Mouse (Mus musculus) frontal cortex, postnatal 10 days (tissue): ENCODE data around the gene Kbtbd12.

Experiments used
- DNase-seq, 2 experiments: peaks; one replicate each; pipeline ENCODE4 v3.0.0; 2022; ENCODE audit warnings: low spot score in 2 of 2, mixed read lengths in 1 of 2

The Kbtbd12 gene

DNA sequence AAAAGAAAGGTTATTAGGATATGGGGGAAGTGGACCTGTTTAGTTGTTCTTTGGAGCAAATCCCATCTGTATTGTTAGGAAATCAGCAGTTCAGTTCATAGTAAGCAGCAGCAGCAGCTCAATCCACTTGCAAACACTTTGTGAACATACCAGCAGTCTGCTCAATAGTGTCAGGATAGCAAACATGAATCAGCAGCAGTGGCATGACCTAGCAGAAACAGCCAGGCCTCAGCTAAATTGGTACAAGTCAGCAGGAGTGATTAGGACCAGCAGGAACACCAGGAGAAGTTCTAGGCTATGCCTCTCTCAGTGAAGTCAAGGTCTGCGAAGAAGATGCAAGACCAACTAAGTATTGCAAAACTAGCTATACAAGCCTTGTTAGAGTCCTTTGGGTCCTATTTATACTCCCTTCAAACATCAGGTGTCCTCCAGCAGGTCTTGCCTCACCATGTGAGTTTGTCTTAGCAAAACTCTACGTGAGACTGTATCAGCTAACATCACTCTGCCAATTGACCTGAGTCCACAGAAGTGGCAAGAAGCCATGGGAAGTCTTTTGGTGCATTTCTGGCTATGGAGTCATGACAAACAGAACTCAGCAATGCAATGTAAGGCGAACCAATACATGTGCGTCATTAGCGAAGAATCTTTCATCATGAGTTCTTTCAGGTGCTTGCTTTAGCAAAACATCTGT is at the start of gene Kbtbd12:
Kbtbd12 (minus strand) TSS at position 340 of the 691 bp plus-strand sequence.
- DNase-seq: no peak

DNA sequence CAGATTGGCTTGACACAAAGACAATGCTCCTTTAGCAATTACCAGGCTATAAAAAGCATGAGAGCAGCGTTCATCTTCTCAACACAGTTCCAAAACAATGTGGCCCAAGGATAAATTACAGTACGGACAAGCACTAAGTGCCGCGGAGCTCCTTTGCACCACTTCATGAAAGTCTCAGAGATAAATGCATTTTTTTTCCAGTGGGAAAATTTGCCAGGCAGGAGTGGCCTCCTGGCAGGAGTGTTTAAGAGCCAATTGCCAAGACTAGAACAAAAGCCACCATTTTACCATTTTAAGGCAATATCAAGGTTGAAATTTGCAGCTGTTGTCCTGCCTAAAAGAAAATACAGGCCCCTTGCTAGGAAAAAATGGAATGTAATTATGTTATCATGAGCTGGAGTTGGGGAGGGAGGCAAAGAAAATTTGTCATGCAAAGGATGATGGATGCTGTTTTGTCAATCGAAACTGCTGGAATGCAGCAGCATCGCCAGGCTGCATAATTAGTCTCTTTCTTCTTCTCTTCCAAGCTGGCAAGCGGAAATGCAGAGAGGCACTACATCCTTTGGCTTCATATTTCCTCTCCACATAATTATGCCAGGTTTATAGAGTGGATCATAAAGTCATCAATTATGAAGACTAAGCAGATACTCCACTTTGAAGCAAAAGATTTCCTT is 45.8 kb upstream of the Kbtbd12 start:
- DNase-seq: no peak

DNA sequence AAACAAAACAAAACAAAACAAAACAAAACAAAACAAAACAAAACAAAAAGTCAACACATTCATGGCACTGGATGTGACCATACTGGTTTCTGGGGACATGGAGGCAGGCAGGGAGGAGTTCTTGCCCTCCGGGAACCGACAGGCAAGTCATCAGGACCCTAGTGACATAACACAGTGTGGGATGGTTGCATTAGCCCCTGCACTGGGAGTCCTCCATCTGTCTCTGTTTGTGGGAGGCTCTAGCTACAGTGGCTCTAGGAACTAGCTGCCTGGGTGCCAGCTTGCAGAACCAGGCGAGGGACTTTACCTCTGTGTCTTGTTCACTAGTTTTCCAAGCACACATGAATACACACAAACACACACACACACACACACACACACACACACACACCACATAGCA is 43.3 kb upstream of the Kbtbd12 start:
- no peak for DNase-seq

DNA sequence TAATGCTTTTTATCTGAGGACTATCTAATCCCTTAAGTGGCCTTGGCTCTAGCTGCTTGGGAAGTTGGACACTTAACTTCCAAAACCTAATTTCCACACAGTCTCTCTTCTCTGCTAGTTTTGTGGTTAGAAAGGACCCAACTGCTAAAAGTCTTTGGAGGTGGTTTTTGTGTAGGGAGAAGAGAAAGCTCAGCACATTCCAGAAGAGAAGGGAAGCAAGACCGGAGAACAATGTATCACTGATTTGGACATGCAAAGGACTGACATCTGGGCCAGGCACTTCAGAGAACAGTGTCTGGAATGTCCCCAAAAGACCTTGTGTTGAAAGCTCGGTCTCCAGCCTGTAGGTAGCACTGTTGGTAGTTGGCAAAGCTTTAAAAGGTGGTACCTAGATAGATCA is 40.0 kb upstream of the Kbtbd12 start:
- DNase-seq: no peak

DNA sequence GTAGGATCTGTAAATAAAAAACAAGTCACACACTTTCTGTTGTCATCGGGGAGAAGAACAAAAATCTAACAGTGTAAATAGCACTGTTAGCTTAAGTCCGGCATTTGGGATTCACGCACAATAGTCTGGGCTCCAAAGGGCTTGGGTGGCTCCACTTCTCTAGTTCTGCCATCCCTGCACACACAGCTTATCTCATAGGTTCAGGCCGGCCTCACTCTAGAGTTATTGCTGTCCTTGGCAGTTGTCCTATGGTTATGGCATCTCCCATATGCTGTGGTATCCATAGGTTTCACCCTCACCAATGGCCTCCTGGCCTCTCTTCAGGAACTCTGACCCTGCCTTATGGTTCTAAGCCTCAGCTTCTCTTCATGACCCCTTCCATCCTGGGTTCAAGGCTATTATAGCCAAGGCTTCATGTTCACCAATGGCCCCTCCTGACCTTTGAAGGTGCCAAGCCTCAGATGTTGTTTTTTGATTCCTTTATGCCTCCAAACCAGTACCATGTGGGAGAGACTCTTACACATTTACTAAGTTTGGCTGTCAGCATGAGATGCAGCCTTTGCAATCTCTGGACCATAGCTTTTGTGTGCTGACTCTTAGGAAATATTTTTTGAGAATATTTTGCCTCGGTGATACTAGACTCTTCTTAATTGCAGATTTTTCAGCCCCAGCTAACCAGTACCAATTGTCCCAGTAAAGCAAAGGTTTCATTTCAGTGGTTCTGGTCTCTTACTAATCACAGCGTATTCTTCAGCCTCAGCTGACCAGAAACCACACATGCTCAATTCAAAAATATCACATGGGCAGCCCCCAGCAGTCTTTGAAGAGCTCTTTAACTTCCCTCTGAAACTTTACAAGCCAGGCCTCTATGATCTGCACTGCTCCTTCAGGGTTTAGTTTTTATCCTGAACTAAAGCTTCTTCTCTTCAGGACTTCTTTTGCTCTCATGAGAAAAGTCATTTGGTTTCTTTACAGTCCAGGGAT is 39.3 kb upstream of the Kbtbd12 start:
- no peak for DNase-seq

DNA sequence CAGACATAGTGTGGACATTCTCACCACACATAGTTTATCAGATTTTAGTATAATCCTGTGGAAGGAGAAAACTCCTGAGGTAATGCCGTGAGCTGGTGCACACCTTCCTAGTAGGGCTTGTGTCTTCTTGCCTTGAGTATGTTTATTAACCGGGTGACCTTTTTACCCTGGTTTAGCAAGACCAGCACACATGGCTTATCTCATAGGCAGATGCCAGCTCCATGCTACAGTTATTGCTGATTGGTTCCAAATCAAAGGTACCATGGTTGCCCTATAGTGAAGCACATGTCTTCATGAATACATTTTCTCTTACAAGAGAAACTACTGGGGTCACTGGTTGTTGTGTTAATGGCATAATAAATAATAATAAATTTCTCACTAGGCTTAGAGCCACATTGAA is 38.1 kb upstream of the Kbtbd12 start:
- no peak for DNase-seq

DNA sequence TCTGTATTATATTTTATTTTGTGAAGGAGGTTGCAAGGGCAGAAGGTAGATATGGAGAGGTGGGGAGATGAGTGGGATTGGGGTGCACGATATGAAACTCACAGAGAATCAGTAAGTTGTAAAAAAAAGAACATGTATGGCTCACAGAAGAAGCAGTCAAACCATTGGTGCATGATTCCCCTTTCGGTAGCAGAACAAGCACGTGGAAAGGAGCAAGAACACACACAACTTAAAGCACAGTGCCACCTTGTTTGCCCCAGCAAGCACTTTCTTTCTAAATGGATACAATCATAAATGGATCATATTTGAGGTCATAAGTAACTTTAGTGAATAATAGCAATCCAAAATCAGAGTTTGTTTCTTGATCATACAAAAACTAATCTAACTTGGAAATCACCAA is 24.5 kb upstream of the Kbtbd12 start:
- DNase-seq: no peak

DNA sequence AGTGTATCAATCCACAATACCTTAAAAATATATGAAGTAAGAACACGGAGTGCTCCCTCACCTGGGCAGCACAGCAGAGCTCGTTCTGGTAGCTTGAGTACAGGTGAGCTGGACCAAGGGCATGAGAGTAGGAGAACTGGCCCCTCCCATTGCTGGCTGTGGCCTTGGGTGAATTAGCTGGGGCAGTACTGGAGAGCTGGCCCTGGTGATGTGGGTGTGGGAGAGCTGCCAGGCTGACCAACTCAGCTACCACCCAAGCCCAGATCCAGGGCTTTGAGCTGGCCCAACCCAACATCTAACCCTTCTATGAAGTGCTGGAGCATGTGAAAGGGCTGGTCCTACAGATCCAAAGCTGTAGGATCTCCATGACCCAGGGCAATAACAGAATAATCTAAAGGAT is 23.9 kb upstream of the Kbtbd12 start:
- DNase-seq: no peak

DNA sequence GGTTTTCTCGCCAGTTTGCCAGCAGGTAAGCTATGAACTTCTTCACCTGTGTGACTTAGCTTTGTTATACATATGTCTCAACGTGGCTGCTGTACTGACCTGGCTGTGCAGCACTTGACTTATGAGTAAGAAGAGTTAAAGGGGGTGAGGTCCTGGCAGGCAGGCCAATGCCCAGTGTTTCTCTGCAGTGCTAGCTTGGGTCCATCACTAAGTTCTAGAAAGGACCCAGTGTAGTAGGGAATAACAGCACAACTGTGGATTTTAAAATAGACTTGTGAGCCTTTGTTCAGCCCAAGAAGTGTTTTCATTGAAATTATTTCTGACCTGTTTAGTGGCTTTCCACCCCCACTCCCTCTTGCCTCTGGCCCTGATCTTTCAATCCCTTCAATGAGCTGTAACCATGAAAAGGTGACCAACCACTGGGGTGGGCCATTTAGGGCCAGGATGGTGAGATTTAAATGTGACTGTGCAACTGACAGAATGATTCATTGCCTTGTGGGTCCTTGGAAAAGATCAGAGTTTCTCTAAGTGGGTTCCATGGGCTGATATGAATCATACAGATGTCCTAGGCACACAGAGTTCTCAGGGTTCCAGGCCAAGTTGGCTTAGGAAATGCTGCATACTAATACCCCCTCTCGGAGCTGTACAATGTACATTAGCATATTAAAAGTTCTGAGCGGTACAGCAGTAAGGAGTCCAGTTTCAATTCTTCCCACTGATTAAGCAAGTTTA is 10.0 kb upstream of the Kbtbd12 start:
- DNase-seq: no peak

DNA sequence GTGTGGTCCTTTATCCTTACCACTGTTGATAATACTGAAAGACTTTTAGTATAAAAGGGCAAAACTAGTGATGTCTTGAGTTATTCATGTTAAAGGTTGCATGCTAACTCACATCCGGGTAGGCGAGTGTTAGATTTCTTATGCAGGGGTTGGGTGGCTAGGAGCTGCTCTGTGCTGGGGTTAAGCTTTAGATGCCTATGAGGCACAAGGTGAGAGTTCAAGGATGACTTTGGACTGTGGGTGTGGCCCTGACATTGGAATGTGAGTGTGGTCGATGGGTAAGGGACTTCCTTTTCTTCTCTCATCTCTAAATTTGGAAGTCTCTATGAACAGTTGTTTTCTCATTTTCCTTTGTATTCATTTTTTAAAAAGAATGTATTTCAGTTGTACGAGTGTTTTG is 7.0 kb upstream of the Kbtbd12 start:
- DNase-seq: no peak

DNA sequence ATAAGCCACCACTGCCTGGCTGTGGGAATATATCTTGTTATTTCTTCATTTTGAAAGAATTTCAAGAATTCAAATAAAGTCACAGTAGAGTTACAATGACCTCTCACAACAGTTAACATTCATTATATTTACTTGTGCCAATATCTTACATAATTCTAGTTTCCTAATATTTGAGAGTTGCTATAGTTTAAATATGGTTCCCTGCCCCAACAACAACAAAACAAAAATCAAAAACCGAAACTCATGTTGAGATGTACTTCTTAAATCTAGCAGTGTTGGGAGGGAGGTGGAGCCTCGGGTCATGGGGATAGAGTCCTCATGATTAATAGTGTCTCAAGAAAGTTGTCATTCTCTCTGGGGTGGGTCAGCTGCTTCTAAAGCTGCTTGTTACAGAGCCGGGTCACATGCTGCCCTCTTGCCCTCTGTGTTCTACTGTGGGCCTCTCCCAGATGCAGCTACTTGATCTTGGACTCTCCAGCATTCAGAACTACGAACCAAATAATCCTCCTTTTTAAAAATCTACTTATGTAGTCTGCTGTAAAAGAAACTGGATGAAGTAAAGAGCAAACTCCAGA is 3.7 kb upstream of the Kbtbd12 start:
- DNase-seq: no peak

DNA sequence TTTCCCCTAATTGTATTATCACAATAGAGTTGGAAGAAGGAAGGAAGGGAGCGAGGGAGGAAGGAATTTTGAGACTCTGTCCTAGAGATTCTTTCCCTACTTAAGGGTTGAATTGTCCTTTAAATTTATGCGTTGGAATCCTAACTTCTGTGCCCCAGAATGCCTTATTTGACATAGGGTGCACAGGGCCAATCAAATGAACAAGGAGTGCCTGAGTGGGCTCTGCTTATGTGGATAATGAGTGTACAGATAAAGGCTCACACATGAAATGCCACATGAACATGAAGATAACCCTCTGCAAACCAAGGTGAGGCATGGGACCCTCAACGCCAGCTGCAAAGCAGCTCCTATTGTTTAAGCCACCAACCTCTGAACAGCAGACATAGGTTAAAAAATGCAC is 2.6 kb upstream of the Kbtbd12 start:
- DNase-seq: no peak

DNA sequence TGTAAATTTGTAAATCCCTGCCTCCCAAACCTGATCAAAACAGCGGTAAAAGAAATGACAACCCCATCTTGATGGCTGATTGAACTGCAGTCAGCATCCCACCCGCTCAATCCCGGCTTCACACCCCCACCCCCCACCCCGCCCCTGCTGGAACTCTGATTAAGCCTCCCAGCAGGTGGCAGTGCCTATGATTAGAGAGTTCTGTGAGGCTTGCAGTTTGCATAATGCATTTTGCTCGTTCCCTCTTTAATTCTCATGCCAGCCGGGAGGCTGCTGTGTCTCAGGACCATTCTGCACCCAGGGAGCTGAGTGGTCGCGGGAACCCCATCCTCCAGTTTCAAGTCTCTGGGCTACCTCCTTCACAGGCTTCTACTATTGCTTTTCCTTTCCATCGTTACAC is 2.2 kb upstream of the Kbtbd12 start:
- DNase-seq: peak; percentile 19 to 27

DNA sequence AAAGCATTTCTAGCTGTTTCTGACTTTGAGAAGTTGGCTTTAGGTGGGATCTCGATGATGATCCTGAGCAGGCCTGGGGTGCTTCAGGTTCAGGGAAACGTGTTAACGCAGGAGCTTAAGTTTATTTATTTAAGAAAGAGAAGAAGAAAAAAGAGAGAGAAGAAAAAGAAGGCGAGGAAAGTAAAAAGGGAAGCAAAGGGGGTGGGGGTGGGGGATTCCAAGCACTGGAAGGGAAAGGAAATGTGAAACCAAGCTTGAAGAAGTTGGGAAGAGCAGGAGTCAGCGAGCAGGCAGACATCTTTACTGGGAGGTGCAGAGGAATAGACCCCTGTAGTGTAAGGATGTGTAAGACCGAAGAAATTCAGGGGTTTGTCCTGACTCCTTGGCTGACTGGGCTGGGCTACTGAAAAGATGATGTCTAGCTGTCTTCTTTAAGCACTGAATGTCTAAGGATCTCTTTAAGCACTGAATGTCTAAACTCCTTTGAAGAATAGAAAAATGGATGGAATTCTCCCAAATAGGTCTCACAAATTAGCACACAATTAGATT is 1.7 kb upstream of the Kbtbd12 start:
- no peak for DNase-seq

DNA sequence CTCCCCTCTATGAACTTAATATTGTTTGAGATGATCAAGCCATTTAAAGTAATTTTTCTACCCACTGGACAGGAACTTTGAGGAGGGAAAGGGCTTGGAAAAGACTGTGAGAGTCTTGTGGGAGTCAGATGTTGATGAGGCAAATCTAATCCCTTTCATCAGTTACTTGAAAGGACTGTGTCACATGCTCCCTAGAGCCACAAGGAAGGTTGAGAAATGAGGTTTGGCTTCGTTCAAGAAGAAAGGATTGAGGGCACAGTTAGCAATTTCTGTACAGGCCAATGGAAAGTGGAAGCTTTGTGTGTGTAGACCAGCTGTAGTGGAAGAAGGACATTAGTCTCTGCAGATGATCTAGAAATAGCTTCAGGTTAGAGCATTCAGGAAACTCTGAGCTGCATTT is 1.2 kb upstream of the Kbtbd12 start:
- DNase-seq: no peak

DNA sequence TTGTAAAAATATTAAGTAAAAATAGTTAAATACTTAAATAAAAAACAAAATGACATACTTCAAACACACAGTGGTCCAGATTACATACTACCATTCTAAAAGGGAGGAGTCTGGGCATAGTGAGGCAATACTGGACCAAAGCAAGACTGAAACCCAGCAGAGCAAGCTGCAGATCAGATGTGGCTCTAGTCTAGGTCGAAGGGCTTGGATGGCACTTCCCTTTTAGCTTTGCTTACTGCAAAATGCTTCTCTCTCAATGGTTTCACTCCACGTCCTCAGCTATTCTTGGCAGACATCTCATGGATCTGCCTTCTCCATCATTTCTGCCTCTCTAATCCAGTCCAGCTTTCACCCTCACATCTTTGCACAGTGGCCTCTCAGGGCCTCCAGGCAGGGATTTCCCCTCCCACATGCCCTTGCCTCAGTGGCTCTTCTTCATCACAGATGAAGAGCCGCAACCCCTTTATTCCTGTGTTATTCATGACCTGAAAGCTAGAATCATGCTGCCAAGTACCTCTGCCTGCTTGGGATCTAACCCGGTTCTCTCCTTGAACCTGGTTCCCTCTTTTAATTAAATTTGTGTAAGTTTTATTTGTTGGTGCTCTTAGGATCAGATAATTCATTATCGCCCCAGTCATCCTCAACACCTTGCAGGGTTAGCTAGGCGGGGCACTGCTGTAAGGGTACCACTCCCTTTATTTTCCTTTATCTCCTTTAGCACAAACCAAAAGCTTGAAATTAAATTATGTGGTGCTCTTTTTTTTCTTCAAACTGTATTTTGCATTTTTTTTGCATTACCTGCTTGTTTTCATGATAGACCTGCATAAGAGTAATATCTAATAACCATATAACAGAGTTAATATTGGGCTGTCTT is 1.6 kb downstream of the Kbtbd12 start:
- DNase-seq: no peak

DNA sequence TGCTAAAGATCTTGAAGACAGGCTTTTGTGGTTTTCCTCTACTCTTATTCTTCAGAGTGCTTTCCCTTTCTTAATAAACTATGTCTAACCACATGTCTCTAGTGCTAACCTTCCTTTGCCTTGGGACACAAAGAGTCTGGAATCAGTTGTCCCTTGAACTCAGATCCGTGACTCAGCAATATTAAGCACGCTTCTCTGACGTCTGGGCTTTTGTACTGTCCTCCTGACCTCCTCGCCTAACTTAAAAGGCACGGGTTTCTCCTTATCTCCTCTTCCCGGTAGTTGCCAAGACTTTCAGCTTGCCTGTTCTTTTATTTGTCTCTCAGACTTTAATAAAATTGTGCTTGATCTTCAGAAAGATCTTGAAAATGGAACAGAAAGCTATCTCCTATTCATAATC is 6.5 kb downstream of the Kbtbd12 start:
- no peak for DNase-seq

DNA sequence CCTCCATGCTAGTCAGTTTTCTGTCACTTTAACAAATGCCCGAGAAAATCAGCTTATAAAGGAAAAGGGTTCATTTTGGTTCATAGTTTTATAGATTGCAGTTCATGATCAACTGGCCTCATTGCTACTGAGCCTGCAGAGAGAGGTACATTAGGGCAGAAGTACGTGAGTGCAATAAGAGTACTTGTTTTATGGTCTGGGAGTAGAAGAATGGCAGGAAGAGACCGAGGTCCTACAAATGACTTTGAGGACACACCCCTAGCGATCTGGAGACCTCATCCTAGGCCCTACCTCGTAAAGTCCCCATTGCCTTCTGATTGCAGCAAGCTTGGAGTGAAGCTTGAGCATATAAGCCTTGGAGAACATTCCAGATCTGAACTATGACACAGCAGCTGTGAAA is 7.2 kb downstream of the Kbtbd12 start:
- DNase-seq: no peak

DNA sequence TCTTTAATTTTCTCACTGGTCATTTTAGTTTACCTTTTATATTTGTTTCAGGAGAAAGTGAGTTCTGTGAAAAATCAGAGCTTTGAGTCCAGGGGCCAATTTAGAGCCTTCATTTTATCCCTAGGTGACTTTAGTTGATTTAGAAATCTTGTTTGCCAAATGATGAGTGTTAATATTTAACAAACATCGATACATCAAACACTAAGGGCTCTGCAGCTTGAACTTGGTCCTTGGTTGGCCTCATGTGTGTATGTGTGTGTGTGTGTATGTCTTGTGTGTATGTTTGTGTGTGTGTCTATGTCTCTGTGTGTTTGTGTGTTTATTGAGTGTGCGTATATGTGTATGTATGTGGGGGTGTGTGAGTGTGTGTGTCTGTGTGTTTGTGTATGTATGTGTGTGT is 7.9 kb downstream of the Kbtbd12 start:
- DNase-seq: no peak

DNA sequence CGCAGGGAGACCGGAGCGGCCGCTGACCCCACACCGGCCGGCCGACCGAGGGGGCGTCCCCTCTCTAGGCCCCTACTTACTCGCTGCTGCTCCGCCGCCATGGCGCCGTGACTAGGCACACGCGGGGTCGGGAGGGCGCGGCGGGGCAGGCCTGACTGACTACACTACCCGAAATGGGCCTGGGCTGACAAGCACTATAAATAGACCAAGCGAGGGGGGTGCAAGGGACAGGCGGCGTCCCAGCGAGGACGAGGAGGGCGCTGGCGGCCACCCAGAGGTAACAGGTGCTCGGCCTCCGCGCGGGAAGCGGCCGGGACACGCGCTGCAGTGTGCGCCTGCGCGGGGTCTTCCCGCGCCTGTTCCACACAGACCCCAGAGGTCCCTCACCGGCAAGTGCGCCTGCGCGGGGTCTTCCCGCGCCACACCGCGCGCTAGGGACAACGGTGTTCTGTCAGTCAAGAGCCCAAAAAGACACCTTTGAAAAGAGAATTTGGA is 10.4 kb downstream of the Kbtbd12 start:
- peak; percentile 62 to 73 for DNase-seq
